Mouse (Mus musculus) CH12.LX (cell line): ENCODE data around the gene Smox. TPM values are rescaled to one million over a fixed set of nuclear protein-coding genes. Genes with fewer than 3 reads are reported as not detected.
A peak's percentile ranks its signal among the peaks of the same experiment; 100 is the strongest.

Experiments
- DNase-seq: peaks from one replicate; pipeline ENCODE4 v3.0.0-alpha.2; 2013; ENCODE audit errors: extremely low read depth
- H3K27ac ChIP-seq: 2 replicates; pipeline ENCODE4 v1.5.1; 2012; ENCODE audit warnings: low read depth, mild to moderate bottlenecking, control low read depth, moderate library complexity; ENCODE audit not compliant: insufficient read depth
- H3K27me3 ChIP-seq: replicated peaks from 2 replicates; pipeline ENCODE3; 2012; ENCODE audit warnings: inconsistent platforms
- H3K36me3 ChIP-seq, 2 experiments: replicated peaks in 1 of 2; 2 replicates each; pipeline versions ENCODE3 to v1.6.1; 2012; ENCODE audit warnings: inconsistent platforms in 1 of 2, low read length in 1 of 2, mild to moderate bottlenecking in 1 of 2, mixed read lengths in 1 of 2, moderate library complexity in 1 of 2; ENCODE audit not compliant: control insufficient read depth in 1 of 2, insufficient read depth in 1 of 2
- H3K4me1 ChIP-seq, 2 experiments: 2 replicates each; pipeline ENCODE4 v1.6.1; 2012; ENCODE audit warnings: inconsistent platforms in 1 of 2, moderate library complexity in 1 of 2; ENCODE audit not compliant: insufficient read depth in 2 of 2, control insufficient read depth in 1 of 2
- H3K4me2 ChIP-seq: 2 replicates; pipeline ENCODE4 v1.6.1; 2012; ENCODE audit warnings: low read depth, mild to moderate bottlenecking, control low read depth; ENCODE audit not compliant: poor library complexity, insufficient read depth, severe bottlenecking
- H3K4me3 ChIP-seq, 3 experiments: fragments of 150-350 bp in 1 of 3; sonication (generic) in 1 of 3; replicated peaks in 1 of 3; 2 replicates each; pipeline versions ENCODE3 to v1.5.1; 2011 to 2012; ENCODE audit warnings: low read depth in 2 of 3, low read length in 2 of 3, mild to moderate bottlenecking in 2 of 3, moderate library complexity in 2 of 3, control low read depth in 1 of 3, improper control_type of control experiment in 1 of 3, inconsistent platforms in 1 of 3, mixed read lengths in 1 of 3; ENCODE audit not compliant: poor library complexity in 1 of 3
- H3K79me2 ChIP-seq: replicated peaks from 2 replicates; pipeline ENCODE4 v1.6.1; 2012; ENCODE audit warnings: mild to moderate bottlenecking, moderate library complexity; ENCODE audit not compliant: control insufficient read depth, poor library complexity, insufficient read depth, severe bottlenecking; ENCODE audit errors: extremely low read depth
- H3K9ac ChIP-seq: 2 replicates; pipeline ENCODE4 v1.6.1; 2012; ENCODE audit warnings: low read depth, mild to moderate bottlenecking, control low read depth, moderate library complexity; ENCODE audit not compliant: insufficient read depth
- H3K9me3 ChIP-seq: replicated peaks from 2 replicates; pipeline ENCODE3; 2012; ENCODE audit warnings: low read length, inconsistent platforms, mixed read lengths
- BHLHE40 ChIP-seq: IDR thresholded peaks from 2 replicates; pipeline ENCODE4 v1.6.1; 2011; ENCODE audit warnings: mild to moderate bottlenecking, low read depth, low read length, improper control_type of control experiment
- CTCF ChIP-seq, 2 experiments: IDR thresholded peaks in 1 of 2; conservative IDR thresholded peaks in 1 of 2; 2 replicates each; pipeline ENCODE4 v1.5.1; 2011 to 2012; ENCODE audit warnings: low read depth in 2 of 2, low read length in 2 of 2, improper control_type of control experiment in 1 of 2, inconsistent platforms in 1 of 2, mild to moderate bottlenecking in 1 of 2, moderate library complexity in 1 of 2
- EP300 ChIP-seq: IDR thresholded peaks from 2 replicates; pipeline ENCODE4 v1.6.1; 2011; ENCODE audit warnings: low read length, improper control_type of control experiment
- JUN ChIP-seq: IDR thresholded peaks from 2 replicates; pipeline ENCODE4 v1.6.1; 2011; ENCODE audit warnings: low read depth, mild to moderate bottlenecking, low read length, improper control_type of control experiment, moderate library complexity; ENCODE audit not compliant: insufficient read depth
- JUND ChIP-seq: conservative IDR thresholded peaks from 2 replicates; pipeline ENCODE4 v1.6.1; 2011; ENCODE audit warnings: low read depth, low read length, improper control_type of control experiment
- MAZ ChIP-seq: IDR thresholded peaks from 2 replicates; pipeline ENCODE4 v1.6.1; 2012; ENCODE audit warnings: low read depth, mild to moderate bottlenecking, inconsistent platforms, low read length, improper control_type of control experiment, moderate library complexity
- MEF2A ChIP-seq: IDR thresholded peaks from 2 replicates; pipeline ENCODE4 v1.6.1; 2014; ENCODE audit warnings: low read depth, mild to moderate bottlenecking, inconsistent platforms, low read length, improper control_type of control experiment, borderline replicate concordance
- MYC ChIP-seq: IDR thresholded peaks from 2 replicates; pipeline ENCODE4 v1.6.1; 2011; ENCODE audit warnings: low read depth, mild to moderate bottlenecking, improper control_type of control experiment, low read length
- PAX5 ChIP-seq: IDR thresholded peaks from 2 replicates; pipeline ENCODE4 v1.6.1; 2012; ENCODE audit warnings: low read length, inconsistent platforms, mixed read lengths
- POLR2AphosphoS2 ChIP-seq: IDR thresholded peaks from 2 replicates; pipeline ENCODE4 v1.6.1; 2011; ENCODE audit warnings: low read depth, low read length, improper control_type of control experiment
- RCOR1 ChIP-seq: conservative IDR thresholded peaks from 2 replicates; pipeline ENCODE4 v1.6.1; 2012; ENCODE audit warnings: low read depth, mild to moderate bottlenecking, inconsistent platforms, low read length, improper control_type of control experiment
- USF1 ChIP-seq: IDR thresholded peaks from 2 replicates; pipeline ENCODE4 v1.6.1; 2014; ENCODE audit warnings: low read depth, mild to moderate bottlenecking, inconsistent platforms, low read length, improper control_type of control experiment
- USF2 ChIP-seq: conservative IDR thresholded peaks from 2 replicates; pipeline ENCODE4 v1.6.1; 2011; ENCODE audit warnings: low read depth, low read length, improper control_type of control experiment
- ZKSCAN1 ChIP-seq: IDR thresholded peaks from 2 replicates; pipeline ENCODE4 v1.6.1; 2012; ENCODE audit warnings: low read depth, inconsistent platforms, low read length, improper control_type of control experiment, borderline replicate concordance
- dilution Hi-C: fragments of 300-500 bp; cut with MboI; formaldehyde crosslinking; loops from 2 replicates; pipeline ENCODE4 v1.14.3; 2020; ENCODE audit warnings: low sequenced_read_pairs; ENCODE audit not compliant: extremely low pct_unique_long_range_greater_than_20kb, extremely low pct_ligation_motif_present
- in situ Hi-C: fragments of 300-500 bp; cut with MboI; formaldehyde crosslinking; loops from 3 replicates; pipeline ENCODE4 v1.14.3; 2019; ENCODE audit warnings: low sequenced_read_pairs, low pct_ligation_motif_present, low pct_unique_long_range_greater_than_20kb, mixed read lengths
- polyA plus RNA-seq: library from polyadenylated mRNA; unstranded; fragments of >175 nt; gene quantifications from 2 replicates; pipeline ENCODE4 v1.2.1, GENCODE M21; 2012; ENCODE audit warnings: low read depth; ENCODE audit not compliant: insufficient read length
- total RNA-seq, 2 experiments: library from RNA; depleted of rRNA; stranded (reverse); fragments of 300-350 nt in 1 of 2; fragments of >200 nt in 1 of 2; gene quantifications; 2 replicates each; pipeline ENCODE4 v1.2.3; 2012 to 2014

Smox gene
- total and polyA plus RNA-seq, 3 experiments = 3.3 to 7.6 (median 4.4) TPM

DNA sequence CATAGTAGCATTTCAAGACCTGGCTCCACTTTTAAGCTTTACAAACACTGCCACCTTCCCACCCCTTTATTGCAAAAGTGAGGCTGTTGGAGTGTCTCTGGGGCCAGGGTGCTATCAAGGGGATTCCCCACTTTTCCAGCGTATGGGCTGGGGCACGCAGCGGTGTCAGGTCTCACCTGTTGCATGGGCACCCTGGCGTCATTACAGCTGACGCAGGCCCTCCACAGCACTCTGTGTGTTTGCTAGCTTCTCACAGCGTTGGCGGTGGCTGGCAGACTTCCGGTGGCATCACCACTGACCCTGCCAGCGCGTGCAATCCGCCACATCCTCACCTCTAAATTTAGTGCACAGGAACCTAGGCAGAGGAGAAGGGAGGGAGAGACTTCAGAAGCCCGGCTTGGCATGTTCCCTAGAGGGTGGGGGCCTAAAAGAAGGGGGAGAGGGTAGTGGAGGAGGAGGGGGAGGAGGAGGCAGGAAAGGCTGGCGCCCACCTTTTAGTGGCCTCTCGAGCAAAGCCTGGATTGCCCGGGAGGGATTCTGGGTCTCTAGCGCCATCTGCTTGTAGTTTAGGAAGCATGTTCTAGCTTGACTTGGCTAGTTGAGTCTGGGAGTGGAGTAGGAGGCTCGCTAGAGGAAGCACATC, 18.5 kb downstream of the Smox start (continued):
- TF ChIP-seq EP300 (peak; percentile 41; the same call in 1 of the 2 replicates), PAX5 (no peak), MAZ (0 out of 2 replicates have a peak, but pooled peaks have one; percentile 6), CTCF (conservative IDR thresholded peaks at IDR 0.05 in 1 of 2, IDR thresholded peaks at IDR 0.05 in 1 of 2; ENCODE audit: low read depth in 2 of 2, low read length in 2 of 2) (peak; percentile 23 to 87; a peak in 3 of 4 replicates), USF2 (no peak), JUND (no peak), ZKSCAN1 (no peak), JUN (no peak), POLR2AphosphoS2 (no peak), MYC (0 out of 2 replicates have a peak, but pooled peaks have one; percentile 23)

DNA sequence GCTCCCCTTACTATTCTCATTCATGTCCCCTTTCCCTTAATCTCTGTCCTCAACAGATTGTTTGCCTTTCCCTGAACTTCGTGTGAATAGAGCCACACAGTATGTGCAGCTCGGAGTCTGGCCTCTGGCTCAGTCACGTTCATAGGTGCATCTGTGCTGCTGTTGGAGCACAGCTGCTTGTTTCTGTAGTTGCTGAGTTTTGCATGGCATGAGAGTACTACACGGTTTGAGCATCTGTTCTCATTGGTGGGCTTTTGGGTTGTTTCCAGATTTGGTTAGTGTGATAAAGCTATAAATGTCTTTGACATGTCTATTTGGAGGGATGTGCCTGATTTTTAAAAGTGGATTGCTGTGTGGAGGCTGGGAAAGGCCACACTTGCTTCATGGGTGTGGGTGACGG, 19.2 kb downstream of the Smox start:
- H3K79me2 ChIP-seq = no peaks in the 10 kb centered on the region
- H3K4me3 ChIP-seq = peak overlapping the region in 1 of 3 experiments; percentile 37
- no peak for TF ChIP-seq USF2
- 0 out of 2 replicates have a peak, but pooled peaks have one; percentile 39 for TF ChIP-seq RCOR1
- TF ChIP-seq BHLHE40 = peak; percentile 74
- H3K36me3 ChIP-seq = peaks cover 0 to 2% of the 10 kb centered on the region in 2 experiments
- H3K27ac ChIP-seq = no peak overlapping the region
- dilution Hi-C loops (no loop called here), in situ Hi-C loops (loop anchor here (5.0 to 25.0 kb wide), 3 partner anchors 78 to 423 kb away; partner anchors contain the start of genes Pank2 and Siglec1)
- DNase-seq = no peak
- peak overlapping the region; percentile 1; the same call in 1 of the 2 replicates for H3K4me2 ChIP-seq
- peak overlapping the region; percentile 8; the same call in 1 of the 2 replicates for H3K9ac ChIP-seq
- peaks cover 19 to 32% of the 10 kb centered on the region in 2 experiments for H3K4me1 ChIP-seq
- no peaks in the 10 kb centered on the region for H3K9me3 ChIP-seq
- H3K27me3 ChIP-seq = no peaks in the 10 kb centered on the region

DNA sequence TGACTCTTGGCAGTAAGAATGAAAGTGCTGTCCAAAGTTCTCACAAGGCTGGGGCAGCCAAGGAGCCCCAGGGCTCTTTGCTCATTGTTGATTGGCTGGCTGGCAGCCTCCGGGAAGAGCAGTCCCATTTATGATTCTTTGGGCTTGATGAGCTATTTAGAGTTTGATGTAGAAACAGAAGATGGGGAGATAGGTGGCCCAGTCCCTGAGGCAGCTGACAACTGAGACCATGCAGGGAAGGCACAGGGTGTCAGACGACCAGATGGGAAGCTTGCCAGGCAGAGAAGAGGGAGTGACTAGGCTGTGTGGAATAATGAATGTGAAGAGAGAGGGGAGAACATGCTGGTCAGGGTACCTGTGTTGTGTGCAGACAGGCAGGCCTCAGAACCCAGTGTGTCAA, 22.2 kb downstream of the Smox start:
- Histone ChIP-seq H3K9me3 (no peaks in the 10 kb centered on the region), H3K36me3 (peaks cover 4 to 7% of the 10 kb centered on the region in 2 experiments), H3K9ac (no peak overlapping the region), H3K27ac (no peak overlapping the region), H3K79me2 (no peaks in the 10 kb centered on the region), H3K4me1 (peaks cover 19 to 29% of the 10 kb centered on the region in 2 experiments), H3K4me3 (no peak overlapping the region), H3K4me2 (no peak overlapping the region), H3K27me3 (no peaks in the 10 kb centered on the region)
- in situ Hi-C loops = loop anchor here (5.0 to 25.0 kb wide), 3 partner anchors 81 to 426 kb away; partner anchors contain the start of genes Pank2 and Siglec1
- dilution Hi-C loops = no loop called here
- TF ChIP-seq USF1 (no peak), ZKSCAN1 (no peak), MEF2A (no peak)
- DNase-seq = no peak
